In the genomic region with DNA sequence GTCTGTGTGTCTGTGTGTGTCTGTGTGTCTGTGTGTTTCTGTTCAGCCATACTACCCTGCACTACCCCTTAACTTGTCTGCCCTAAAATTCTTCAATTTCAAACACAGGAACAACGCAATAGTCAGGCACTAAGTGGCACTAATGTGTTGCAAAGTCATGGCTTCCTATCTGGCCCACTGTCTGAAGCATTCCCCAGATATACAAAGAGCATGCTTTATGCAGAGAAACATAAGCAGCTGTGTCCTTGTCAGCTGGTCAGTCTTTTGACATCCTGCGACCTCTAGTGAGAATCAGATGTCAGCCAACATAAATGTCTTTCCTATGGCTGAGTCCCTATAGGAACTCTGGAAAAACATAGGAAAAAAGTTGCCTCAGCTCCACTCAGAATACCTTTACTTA, we compare ENCODE assay signal across 20 mouse cellular contexts. TPM values are rescaled to one million over a fixed set of nuclear protein-coding genes. Genes with fewer than 3 reads are reported as not detected.
DNase-seq lines count a peak whose midpoint lies in the region; ATAC-seq and TF ChIP-seq lines count a peak whose summit lies in the region.
"Had no signal": no experiment of that assay in that cellular context is flagged by ENCODE, and none has a peak within 500 bp of the region (broad histone marks: within the 10 kb centered on the region; RNA-seq: fewer than 3 reads in every experiment).

No protein-coding gene starts in this region.

- no peak overlapping the region for H3K4me3 ChIP-seq in intestine, postnatal 0 days (ENCODE audit: low read depth, low read length)
- H3K4me3 ChIP-seq in intestine, embryonic 15.5 days (replicated peaks), result no peak overlapping the region
- H3K4me3 ChIP-seq in lung, postnatal 0 days (ENCODE audit: low read depth, low read length), result no peak overlapping the region
- no peak overlapping the region for H3K4me3 ChIP-seq in embryonic facial prominence, embryonic 10.5 days
- no peak overlapping the region for H3K4me3 ChIP-seq in limb, embryonic 14.5 days (replicated peaks; ENCODE audit: low read length)
- no peak overlapping the region for H3K4me3 ChIP-seq in left cerebral cortex, adult 2 months
- H3K4me3 ChIP-seq: erythroblast, embryonic 14.5 days; heart, embryonic 15.5 days; midbrain, embryonic 12.5 days; neural tube, embryonic 15.5 days had no signal

- no peaks in the 10 kb centered on the region for H3K9me3 ChIP-seq in intestine, postnatal 0 days (ENCODE audit: control insufficient read depth)
- no peaks in the 10 kb centered on the region for H3K9me3 ChIP-seq in intestine, embryonic 15.5 days
- H3K9me3 ChIP-seq in lung, postnatal 0 days (ENCODE audit: low read length), result no peaks in the 10 kb centered on the region
- H3K9me3 ChIP-seq in embryonic facial prominence, embryonic 10.5 days, result no peaks in the 10 kb centered on the region
- H3K9me3 ChIP-seq in limb, embryonic 14.5 days (ENCODE audit: control insufficient read depth, low read length), result no peaks in the 10 kb centered on the region
- H3K9me3 ChIP-seq: heart, embryonic 15.5 days; midbrain, embryonic 12.5 days; neural tube, embryonic 15.5 days had no signal

- no peak for TF ChIP-seq EP300 in lung, postnatal 0 days (IDR thresholded peaks at IDR 0.05)

- ATAC-seq in intestine, postnatal 0 days, result no peak
- ATAC-seq in intestine, embryonic 15.5 days, result no peak
- ATAC-seq in lung, postnatal 0 days, result no peak
- peak; percentile 53; the same call in 1 of the 2 replicates for ATAC-seq in limb, embryonic 14.5 days (ENCODE audit: low FRiP score, low read depth)
- ATAC-seq: forebrain, embryonic 14.5 days had no signal

- no peaks in the 10 kb centered on the region for H3K4me1 ChIP-seq in intestine, postnatal 0 days (replicated peaks; ENCODE audit: control insufficient read depth, insufficient read depth, low read length)
- H3K4me1 ChIP-seq in intestine, embryonic 15.5 days (replicated peaks), result no peaks in the 10 kb centered on the region
- H3K4me1 ChIP-seq in lung, postnatal 0 days (ENCODE audit: insufficient read depth, low read depth, low read length), result no peaks in the 10 kb centered on the region
- H3K4me1 ChIP-seq in embryonic facial prominence, embryonic 10.5 days, result peaks cover 8% of the 10 kb centered on the region
- H3K4me1 ChIP-seq in limb, embryonic 14.5 days (ENCODE audit: control insufficient read depth, insufficient read depth, low read length), result no peaks in the 10 kb centered on the region
- H3K4me1 ChIP-seq: heart, embryonic 15.5 days; midbrain, embryonic 12.5 days had no signal

- no peaks in the 10 kb centered on the region for H3K27me3 ChIP-seq in intestine, postnatal 0 days (replicated peaks; ENCODE audit: control insufficient read depth, insufficient read depth, low read length)
- H3K27me3 ChIP-seq in intestine, embryonic 15.5 days (replicated peaks), result no peaks in the 10 kb centered on the region
- no peaks in the 10 kb centered on the region for H3K27me3 ChIP-seq in lung, postnatal 0 days (replicated peaks; ENCODE audit: insufficient read depth, low read length)
- no peaks in the 10 kb centered on the region for H3K27me3 ChIP-seq in embryonic facial prominence, embryonic 10.5 days (replicated peaks; ENCODE audit: low read depth, poor library complexity, severe bottlenecking)
- H3K27me3 ChIP-seq in limb, embryonic 14.5 days (ENCODE audit: control insufficient read depth, insufficient read depth, low read length), result no peaks in the 10 kb centered on the region
- H3K27me3 ChIP-seq: heart, embryonic 15.5 days; midbrain, embryonic 12.5 days; neural tube, embryonic 15.5 days had no signal

- 56% methylated on average over 2 of the region's 2 CpGs for WGBS in intestine, postnatal 0 days
- WGBS in intestine, embryonic 15.5 days, result 47% methylated on average over 2 of the region's 2 CpGs
- WGBS in lung, postnatal 0 days, result 46% methylated on average over 2 of the region's 2 CpGs
- WGBS in embryonic facial prominence, embryonic 10.5 days, result 35% methylated on average over 2 of the region's 2 CpGs
- 43% methylated on average over 2 of the region's 2 CpGs for WGBS in limb, embryonic 14.5 days

- TF ChIP-seq CTCF in intestine, postnatal 0 days (IDR thresholded peaks at IDR 0.05; ENCODE audit: low read depth), result peak; percentile 15; the same call in 1 of the 2 replicates
- peak; percentile 18; the same call in 1 of the 2 replicates for TF ChIP-seq CTCF in lung, postnatal 0 days (IDR thresholded peaks at IDR 0.05)
- TF ChIP-seq CTCF in left cerebral cortex, adult 2 months (IDR thresholded peaks at IDR 0.05), result no peak

- peak; percentile 9 for DNase-seq in lung, postnatal 0 days (ENCODE audit: low spot score)
- no peak for DNase-seq in lung, postnatal 36 days
- peak; percentile 17 for DNase-seq in embryonic facial prominence, embryonic 10.5 days (ENCODE audit: low spot score)
- no peak for DNase-seq in limb, embryonic 14.5 days (ENCODE audit: low spot score)
- DNase-seq in ovary, postnatal 14 days (ENCODE audit: low spot score), result no peak
- no peak for DNase-seq in left cerebral cortex, adult 2 months (ENCODE audit: extremely low spot score in 1 of 2, low spot score in 2 of 2)
- DNase-seq: adrenal gland, adult 2 months; cerebellum, postnatal 10 days; gastrocnemius, postnatal 36 days; kidney, adult 18-20 months; liver had no signal

- H3K36me3 ChIP-seq in intestine, postnatal 0 days (ENCODE audit: control insufficient read depth, insufficient read depth), result no peaks in the 10 kb centered on the region
- H3K36me3 ChIP-seq in intestine, embryonic 15.5 days, result no peaks in the 10 kb centered on the region
- no peaks in the 10 kb centered on the region for H3K36me3 ChIP-seq in lung, postnatal 0 days (ENCODE audit: insufficient read depth, low read length)
- H3K36me3 ChIP-seq in embryonic facial prominence, embryonic 10.5 days (replicated peaks), result no peaks in the 10 kb centered on the region
- H3K36me3 ChIP-seq in limb, embryonic 14.5 days (ENCODE audit: control insufficient read depth, insufficient read depth, low read length), result no peaks in the 10 kb centered on the region
- H3K36me3 ChIP-seq: heart, embryonic 15.5 days; midbrain, embryonic 12.5 days; neural tube, embryonic 15.5 days had no signal

- H3K27ac ChIP-seq in intestine, postnatal 0 days (ENCODE audit: low read depth, low read length), result no peak overlapping the region
- no peak overlapping the region for H3K27ac ChIP-seq in intestine, embryonic 15.5 days
- H3K27ac ChIP-seq in lung, postnatal 0 days (ENCODE audit: low read length), result no peak overlapping the region
- H3K27ac ChIP-seq in embryonic facial prominence, embryonic 10.5 days (replicated peaks), result no peak overlapping the region
- H3K27ac ChIP-seq in limb, embryonic 14.5 days (replicated peaks; ENCODE audit: low read depth, low read length), result no peak overlapping the region
- no peak overlapping the region for H3K27ac ChIP-seq in left cerebral cortex, adult 2 months
- H3K27ac ChIP-seq: heart, embryonic 15.5 days; hindbrain, embryonic 14.5 days; macrophage; midbrain, embryonic 12.5 days; neural tube, embryonic 15.5 days had no signal

- no peak overlapping the region for H3K9ac ChIP-seq in intestine, postnatal 0 days (ENCODE audit: low read depth, low read length)
- no peak overlapping the region for H3K9ac ChIP-seq in intestine, embryonic 15.5 days
- H3K9ac ChIP-seq in lung, postnatal 0 days (replicated peaks; ENCODE audit: low read depth), result no peak overlapping the region
- no peak overlapping the region for H3K9ac ChIP-seq in limb, embryonic 14.5 days (ENCODE audit: low read depth, low read length, severe bottlenecking)
- H3K9ac ChIP-seq: heart, embryonic 15.5 days; hindbrain, embryonic 14.5 days; midbrain, embryonic 12.5 days; neural tube, embryonic 15.5 days had no signal

- no peak overlapping the region for H3K4me2 ChIP-seq in intestine, postnatal 0 days (replicated peaks; ENCODE audit: low read depth)
- H3K4me2 ChIP-seq in intestine, embryonic 15.5 days (replicated peaks), result no peak overlapping the region
- H3K4me2 ChIP-seq in lung, postnatal 0 days (replicated peaks; ENCODE audit: low read depth, low read length), result no peak overlapping the region
- no peak overlapping the region for H3K4me2 ChIP-seq in limb, embryonic 14.5 days (replicated peaks; ENCODE audit: low read depth, low read length, severe bottlenecking)
- H3K4me2 ChIP-seq: heart, embryonic 15.5 days; hindbrain, embryonic 14.5 days; midbrain, embryonic 12.5 days; neural tube, embryonic 15.5 days had no signal

- no peak for TF ChIP-seq POLR2A in limb, embryonic 14.5 days (IDR thresholded peaks at IDR 0.05; ENCODE audit: borderline replicate concordance, extremely low read depth, insufficient read depth, insufficient read length)

- intact Hi-C loops in left cerebral cortex, adult 2 months (cut with DNase I), result no loop called here

RNA-seq across cellular contexts. Expression of a gene that starts 11.6 kb away (rescaled TPM):
- 0.93 and 0.98 TPM in 2 replicates for polyA plus RNA-seq in intestine, postnatal 0 days (2015; fragmentation: Nextera tagmentation; extraction: Ambion mirVana)
- polyA plus RNA-seq in intestine, embryonic 15.5 days (2015; fragmentation: Nextera tagmentation; extraction: Ambion mirVana), result 1.1 TPM in 2 replicates
- 1.7 and 2.0 TPM in 2 replicates for polyA plus RNA-seq in lung, postnatal 0 days (2015; fragmentation: Nextera tagmentation; extraction: Ambion mirVana)
- 1.2 and 1.6 TPM in 2 replicates for polyA plus RNA-seq in embryonic facial prominence, embryonic 10.5 days (2016; fragmentation: Nextera tagmentation; extraction: Ambion mirVana)
- polyA plus RNA-seq in limb, embryonic 14.5 days (2012; rRNA removed), result 2.6 TPM in 2 replicates
- polyA plus RNA-seq in limb, embryonic 14.5 days (2014; fragmentation: Nextera tagmentation; extraction: Ambion mirVana), result 3.2 and 3.6 TPM in 2 replicates
- total RNA-seq in left cerebral cortex, adult 2 months (2021), result 1 to 10 TPM; 3.0 TPM
- polyA plus RNA-seq: erythroblast, embryonic 14.5 days; macrophage had no signal

Comparison
In these comparisons a context has a peak if more than half of its experiments do, and no peak if none do; other contexts are left out.
1. DNase-seq: peak in lung, postnatal 0 days (single experiment) and embryonic facial prominence, embryonic 10.5 days (single experiment); none in lung, postnatal 36 days (single experiment), limb, embryonic 14.5 days (single experiment), ovary, postnatal 14 days (single experiment) and left cerebral cortex, adult 2 months (0 of 2).